Mouse (Mus musculus) cortical plate, adult 2 months (tissue): Measurements from ENCODE around the gene Gmfb.

Experiments used
- CTCF ChIP-seq: fragments of 200-500 bp; IDR thresholded peaks from 2 replicates; pipeline ENCODE4 v1.5.1; 2011; ENCODE audit warnings: mild to moderate bottlenecking, control low read depth, low read length; ENCODE audit not compliant: insufficient read depth; ENCODE audit errors: extremely low read depth
- POLR2A ChIP-seq: fragments of 200-500 bp; IDR thresholded peaks from 2 replicates; pipeline ENCODE4 v1.6.1; 2011; ENCODE audit warnings: mild to moderate bottlenecking, low read length, control low read depth; ENCODE audit not compliant: insufficient read depth; ENCODE audit errors: extremely low read depth

DNA sequence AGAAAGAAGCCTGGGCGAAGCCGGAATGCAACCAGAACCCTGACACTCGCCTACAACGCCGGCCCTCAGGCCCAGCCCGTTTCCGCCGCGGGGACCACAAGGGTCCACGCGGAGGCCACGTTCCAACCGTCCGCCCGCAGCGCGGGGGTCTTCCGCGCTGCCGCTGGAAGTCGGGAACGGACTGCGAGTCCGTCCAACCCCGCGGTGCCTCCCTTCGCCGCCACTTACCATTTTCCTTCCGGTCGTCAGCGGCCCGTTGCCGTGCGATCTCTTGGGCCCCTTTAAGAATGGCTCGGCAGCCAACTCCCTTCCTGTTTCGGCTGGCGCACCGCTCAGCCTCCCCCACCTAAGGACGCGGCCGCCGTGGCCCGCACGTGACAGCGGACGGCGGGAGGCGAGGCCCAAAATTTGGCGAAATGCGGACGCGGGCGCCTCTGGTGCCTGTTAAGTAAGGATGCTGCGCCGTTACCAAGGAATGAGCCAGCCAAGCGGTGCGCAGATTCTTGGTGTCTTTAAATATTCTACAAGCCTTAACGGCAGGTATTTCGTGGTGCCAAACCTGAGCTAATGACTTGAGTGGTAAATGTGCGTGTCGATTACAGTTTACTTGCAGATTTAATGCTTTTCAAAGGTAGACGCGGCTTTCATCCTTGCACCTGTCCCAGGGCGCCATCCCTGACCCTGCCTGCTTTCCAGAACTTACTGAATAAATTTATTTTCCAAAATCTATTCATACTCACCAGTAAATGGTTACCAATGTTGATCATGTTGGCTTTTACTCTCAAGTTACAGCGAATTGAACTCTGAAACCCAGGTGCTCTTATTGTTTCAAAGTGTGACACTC lies at the start of gene Gmfb:
- TF ChIP-seq CTCF (no peak), POLR2A (peak; percentile 74)
